Mouse (Mus musculus) thymus, adult 2 months (tissue): ENCODE measurements around the gene Dtx1.

ENCODE experiments used
- CTCF ChIP-seq: fragments of 200-500 bp; IDR thresholded peaks from 2 replicates; pipeline ENCODE4 v1.5.1; 2012; ENCODE audit warnings: mild to moderate bottlenecking, control low read depth, low read length, moderate library complexity, borderline replicate concordance; ENCODE audit not compliant: control insufficient read depth, poor library complexity, insufficient read depth; ENCODE audit errors: extremely low read depth
- POLR2A ChIP-seq: fragments of 200-500 bp; IDR thresholded peaks from 2 replicates; pipeline ENCODE4 v1.6.1; 2012; ENCODE audit warnings: mild to moderate bottlenecking, low read length, control low read depth, moderate library complexity; ENCODE audit not compliant: control insufficient read depth, poor library complexity, insufficient read depth; ENCODE audit errors: extremely low read depth

DNA sequence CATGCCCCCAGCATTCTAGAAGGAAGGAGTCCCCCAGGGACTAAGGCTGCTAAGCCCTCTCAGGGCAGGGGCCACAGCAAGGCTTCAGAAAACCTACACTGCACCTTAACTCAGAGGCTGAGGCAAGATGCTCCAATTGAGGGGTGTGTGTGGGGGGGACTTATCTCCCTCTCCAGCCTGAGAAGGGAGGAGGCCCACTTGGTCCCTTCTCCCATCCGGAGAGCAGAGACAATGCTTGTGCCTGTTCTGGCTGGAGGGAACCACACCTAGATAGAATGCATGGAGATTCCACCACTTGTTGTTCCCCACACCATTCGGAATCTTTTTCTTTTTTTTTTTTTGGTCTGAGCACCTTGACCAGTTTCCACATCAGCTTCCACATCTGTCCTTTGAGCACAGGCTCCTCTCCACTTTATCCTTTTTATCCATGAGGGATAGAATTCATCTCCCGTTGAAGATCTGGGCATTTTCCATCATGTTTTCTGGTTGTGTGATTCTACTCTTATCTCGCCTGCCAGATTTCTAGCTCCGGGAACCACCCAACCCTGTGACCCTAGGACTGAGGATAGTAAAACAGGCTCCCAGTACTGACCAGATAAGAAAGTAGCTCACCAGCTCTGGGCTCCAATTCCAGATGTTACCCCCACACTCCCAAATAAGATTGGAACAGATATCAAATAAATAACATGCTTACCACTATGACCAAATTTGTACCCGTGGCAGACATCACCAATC is 24.8 kb downstream of the Dtx1 start:
- TF ChIP-seq POLR2A = no peak
- TF ChIP-seq CTCF = no peak
